In genomic region chrX:7772766-7773165, GRCm38 (mm10) we compare ENCODE assay signal across 11 mouse cellular contexts. TPM values are rescaled to one million over a fixed set of nuclear protein-coding genes. Genes with fewer than 3 reads are reported as not detected.
DNase-seq lines count a peak whose midpoint lies in the region; ATAC-seq and TF ChIP-seq lines count a peak whose summit lies in the region.
"Had no signal": no experiment of that assay in that cellular context is flagged by ENCODE, and none has a peak within 500 bp of the region (broad histone marks: within the 10 kb centered on the region; RNA-seq: fewer than 3 reads in every experiment).

No protein-coding gene starts in this region.

- TF ChIP-seq CTCF in forebrain, postnatal 0 days (IDR thresholded peaks at IDR 0.05; ENCODE audit: low read depth): peak; percentile 35
- peak; percentile 72 for TF ChIP-seq CTCF in layer of hippocampus, adult 2 months (conservative IDR thresholded peaks at IDR 0.05)

- no peaks in the 10 kb centered on the region for H3K9me3 ChIP-seq in forebrain, postnatal 0 days (ENCODE audit: low read length)
- H3K9me3 ChIP-seq in forebrain, embryonic 15.5 days: no peaks in the 10 kb centered on the region
- H3K9me3 ChIP-seq: heart, embryonic 15.5 days had no signal

- H3K9ac ChIP-seq in forebrain, postnatal 0 days: no peak overlapping the region
- no peak overlapping the region for H3K9ac ChIP-seq in forebrain, embryonic 15.5 days (replicated peaks)
- H3K9ac ChIP-seq: heart, embryonic 15.5 days had no signal

- peaks cover 3% of the 10 kb centered on the region for H3K36me3 ChIP-seq in forebrain, postnatal 0 days (ENCODE audit: insufficient read depth)
- H3K36me3 ChIP-seq in forebrain, embryonic 15.5 days: peaks cover 9% of the 10 kb centered on the region; the same call in 1 of the 2 replicates

- DNase-seq in forebrain, postnatal 0 days: no peak
- no peak for DNase-seq in layer of hippocampus, adult 2 months (ENCODE audit: low spot score in 2 of 2)
- DNase-seq in layer of hippocampus, postnatal 25 days (ENCODE audit: extremely low spot score in 1 of 2, low spot score in 1 of 2): no peak
- DNase-seq in 3T3-L1 (ENCODE audit: low read depth, low spot score): peak; percentile 44
- peak; percentile 41 for DNase-seq in NIH3T3 (ENCODE audit: low read depth)
- DNase-seq: adrenal gland, adult 8-10 months had no signal

- no peaks in the 10 kb centered on the region for H3K4me1 ChIP-seq in forebrain, postnatal 0 days (ENCODE audit: insufficient read depth)
- H3K4me1 ChIP-seq in forebrain, embryonic 15.5 days: no peaks in the 10 kb centered on the region
- H3K4me1 ChIP-seq: heart, embryonic 15.5 days had no signal

- no peak overlapping the region for H3K4me3 ChIP-seq in forebrain, postnatal 0 days (ENCODE audit: low read depth, low read length)
- no peak overlapping the region for H3K4me3 ChIP-seq in forebrain, embryonic 15.5 days
- no peak overlapping the region for H3K4me3 ChIP-seq in layer of hippocampus, adult 2 months
- H3K4me3 ChIP-seq: erythroblast, embryonic 14.5 days; heart, embryonic 15.5 days had no signal

- ATAC-seq in forebrain, postnatal 0 days: no peak
- ATAC-seq in forebrain, embryonic 15.5 days (replicated peaks): no peak
- no peak for ATAC-seq in activated CD4-positive, CD25-positive, alpha-beta regulatory T cell, adult 4 months

- H3K27me3 ChIP-seq in forebrain, postnatal 0 days (ENCODE audit: insufficient read depth, low read length): no peaks in the 10 kb centered on the region
- H3K27me3 ChIP-seq in forebrain, embryonic 15.5 days: no peaks in the 10 kb centered on the region
- H3K27me3 ChIP-seq: heart, embryonic 15.5 days had no signal

- WGBS in forebrain, postnatal 0 days: 60% methylated on average over 2 of the region's 2 CpGs
- 49% methylated on average over 2 of the region's 2 CpGs for WGBS in forebrain, embryonic 15.5 days

- no peak overlapping the region for H3K4me2 ChIP-seq in forebrain, postnatal 0 days (ENCODE audit: low read depth)
- no peak overlapping the region for H3K4me2 ChIP-seq in forebrain, embryonic 15.5 days (replicated peaks)
- H3K4me2 ChIP-seq: heart, embryonic 15.5 days had no signal

- no peak overlapping the region for H3K27ac ChIP-seq in forebrain, postnatal 0 days (ENCODE audit: low read depth, low read length)
- no peak overlapping the region for H3K27ac ChIP-seq in forebrain, embryonic 15.5 days (replicated peaks)
- no peak overlapping the region for H3K27ac ChIP-seq in layer of hippocampus, adult 2 months
- H3K27ac ChIP-seq: heart, embryonic 15.5 days; macrophage had no signal

RNA-seq across cellular contexts. Expression of gene Tfe3, which starts 10.4 kb away (rescaled TPM):
- total RNA-seq in forebrain, postnatal 0 days (2014; rRNA removed): 12.8 and 20.4 TPM in 2 replicates
- 17.3 and 20.1 TPM in 2 replicates for polyA plus RNA-seq in forebrain, postnatal 0 days (2015; fragmentation: Nextera tagmentation; extraction: Ambion mirVana)
- polyA plus RNA-seq in forebrain, embryonic 15.5 days (2015; fragmentation: Nextera tagmentation; extraction: Ambion mirVana): 21.8 and 23.4 TPM in 2 replicates
- 10 to 100 TPM; 29.0 to 35.1 TPM for total RNA-seq in layer of hippocampus, adult 2 months (2021)
- 10 to 100 TPM; 28.7 to 33.5 TPM for total RNA-seq in layer of hippocampus, postnatal 25 days (2021)
- 10 to 100 TPM in 1 of 2 experiments, 1 to 10 TPM in 1; 9.1 to 14.7 TPM for polyA plus RNA-seq in activated CD4-positive, CD25-positive, alpha-beta regulatory T cell, adult 4 months (2017; shearing (Covaris generic))

RNA-seq across cellular contexts. Expression of gene Gripap1, which starts 16.8 kb away (rescaled TPM):
- 40.7 and 41.5 TPM in 2 replicates for total RNA-seq in forebrain, postnatal 0 days (2014; rRNA removed)
- 46.0 and 62.4 TPM in 2 replicates for polyA plus RNA-seq in forebrain, postnatal 0 days (2015; fragmentation: Nextera tagmentation; extraction: Ambion mirVana)
- polyA plus RNA-seq in forebrain, embryonic 15.5 days (2015; fragmentation: Nextera tagmentation; extraction: Ambion mirVana): 77.6 and 78.5 TPM in 2 replicates
- total RNA-seq in layer of hippocampus, adult 2 months (2021): 100 to 1,000 TPM; 105 to 108 TPM
- 100 to 1,000 TPM in 1 of 2 experiments, 10 to 100 TPM in 1; 87.8 to 116 TPM for total RNA-seq in layer of hippocampus, postnatal 25 days (2021)
- 10 to 100 TPM; 46.6 to 58.8 TPM for polyA plus RNA-seq in activated CD4-positive, CD25-positive, alpha-beta regulatory T cell, adult 4 months (2017; shearing (Covaris generic))

RNA-seq across cellular contexts. Expression of gene Ccdc120, which starts 22.1 kb away (rescaled TPM):
- 149 and 202 TPM in 2 replicates for total RNA-seq in forebrain, postnatal 0 days (2014; rRNA removed)
- 59.3 and 66.3 TPM in 2 replicates for polyA plus RNA-seq in forebrain, postnatal 0 days (2015; fragmentation: Nextera tagmentation; extraction: Ambion mirVana)
- polyA plus RNA-seq in forebrain, embryonic 15.5 days (2015; fragmentation: Nextera tagmentation; extraction: Ambion mirVana): 55.5 and 63.3 TPM in 2 replicates
- total RNA-seq in layer of hippocampus, adult 2 months (2021): 10 to 100 TPM; 14.7 to 20.6 TPM
- total RNA-seq in layer of hippocampus, postnatal 25 days (2021): 10 to 100 TPM; 17.0 to 20.9 TPM
- under 1 TPM in 1 of 2 experiments, not detected in 1; 0.20 TPM for polyA plus RNA-seq in activated CD4-positive, CD25-positive, alpha-beta regulatory T cell, adult 4 months (2017; shearing (Covaris generic))

RNA-seq across cellular contexts. Expression of gene Praf2, which starts 44.5 kb away (rescaled TPM):
- total RNA-seq in forebrain, postnatal 0 days (2014; rRNA removed): 87.2 and 89.6 TPM in 2 replicates
- polyA plus RNA-seq in forebrain, postnatal 0 days (2015; fragmentation: Nextera tagmentation; extraction: Ambion mirVana): 139 TPM in 2 replicates
- 104 and 107 TPM in 2 replicates for polyA plus RNA-seq in forebrain, embryonic 15.5 days (2015; fragmentation: Nextera tagmentation; extraction: Ambion mirVana)
- total RNA-seq in layer of hippocampus, adult 2 months (2021): 100 to 1,000 TPM in 1 of 2 experiments, 10 to 100 TPM in 1; 91.6 to 102 TPM
- total RNA-seq in layer of hippocampus, postnatal 25 days (2021): 100 to 1,000 TPM; 100 to 109 TPM
- polyA plus RNA-seq in activated CD4-positive, CD25-positive, alpha-beta regulatory T cell, adult 4 months (2017; shearing (Covaris generic)): 10 to 100 TPM; 34.0 to 36.1 TPM

RNA-seq across cellular contexts. Expression of gene Kcnd1, which starts 49.3 kb away (rescaled TPM):
- 2.2 and 2.6 TPM in 2 replicates for total RNA-seq in forebrain, postnatal 0 days (2014; rRNA removed)
- 4.1 and 4.8 TPM in 2 replicates for polyA plus RNA-seq in forebrain, postnatal 0 days (2015; fragmentation: Nextera tagmentation; extraction: Ambion mirVana)
- 2.8 and 3.1 TPM in 2 replicates for polyA plus RNA-seq in forebrain, embryonic 15.5 days (2015; fragmentation: Nextera tagmentation; extraction: Ambion mirVana)
- 1 to 10 TPM; 9.5 to 9.7 TPM for total RNA-seq in layer of hippocampus, adult 2 months (2021)
- 1 to 10 TPM; 8.0 to 9.5 TPM for total RNA-seq in layer of hippocampus, postnatal 25 days (2021)
- polyA plus RNA-seq in activated CD4-positive, CD25-positive, alpha-beta regulatory T cell, adult 4 months (2017; shearing (Covaris generic)): under 1 TPM; 0.49 to 0.50 TPM

Comparison
In these comparisons a context has a peak if more than half of its experiments do, and no peak if none do; other contexts are left out.
1. DNase-seq: peak in 3T3-L1 (single experiment) and NIH3T3 (single experiment); none in forebrain, postnatal 0 days (single experiment), layer of hippocampus, adult 2 months (0 of 2) and layer of hippocampus, postnatal 25 days (0 of 2).